Mouse (Mus musculus) olfactory bulb, adult 2 months (tissue): ENCODE measurements around the gene Rnf150. TPM values are rescaled to one million over a fixed set of nuclear protein-coding genes. Genes with fewer than 3 reads are reported as not detected.

ENCODE experiments used
- H3K27ac ChIP-seq: fragments of 200-500 bp; 2 replicates; pipeline ENCODE4 v1.5.1; 2012; ENCODE audit warnings: low read depth, low read length; ENCODE audit not compliant: insufficient read depth
- H3K4me1 ChIP-seq: fragments of 200-500 bp; 2 replicates; pipeline ENCODE4 v1.6.1; 2012; ENCODE audit warnings: low read length; ENCODE audit not compliant: control insufficient read depth, insufficient read depth
- H3K4me3 ChIP-seq: fragments of 200-500 bp; 2 replicates; pipeline ENCODE4 v1.5.1; 2012; ENCODE audit warnings: mild to moderate bottlenecking, low read depth, low read length, moderate library complexity; ENCODE audit not compliant: insufficient read depth
- CTCF ChIP-seq: fragments of 200-500 bp; IDR thresholded peaks from 2 replicates; pipeline ENCODE4 v1.5.1; 2012; ENCODE audit warnings: low read depth, mild to moderate bottlenecking, low read length, moderate library complexity; ENCODE audit not compliant: insufficient read depth
- POLR2A ChIP-seq: fragments of 200-500 bp; IDR thresholded peaks from 2 replicates; pipeline ENCODE4 v1.6.1; 2012; ENCODE audit warnings: mild to moderate bottlenecking, low read depth, low read length, moderate library complexity; ENCODE audit not compliant: insufficient read depth
- WGBS: fragments of 180-500 bp; shearing (Covaris S2); methylation state at CpG from one replicate; pipeline ENCODE4 v1.1.7; 2018; 5-methylcytosine and 5-hydroxymethylcytosine counted together
- polyA plus RNA-seq: library from polyadenylated mRNA; stranded (reverse); fragments of >200 nt; gene quantifications from 2 replicates; pipeline ENCODE4 v1.2.4, GENCODE M21; 2012; ENCODE audit warnings: low replicate concordance; ENCODE audit not compliant: missing spikeins, insufficient read depth, insufficient read length

The Rnf150 gene
- polyA plus RNA-seq, 1 experiment = not detected

DNA sequence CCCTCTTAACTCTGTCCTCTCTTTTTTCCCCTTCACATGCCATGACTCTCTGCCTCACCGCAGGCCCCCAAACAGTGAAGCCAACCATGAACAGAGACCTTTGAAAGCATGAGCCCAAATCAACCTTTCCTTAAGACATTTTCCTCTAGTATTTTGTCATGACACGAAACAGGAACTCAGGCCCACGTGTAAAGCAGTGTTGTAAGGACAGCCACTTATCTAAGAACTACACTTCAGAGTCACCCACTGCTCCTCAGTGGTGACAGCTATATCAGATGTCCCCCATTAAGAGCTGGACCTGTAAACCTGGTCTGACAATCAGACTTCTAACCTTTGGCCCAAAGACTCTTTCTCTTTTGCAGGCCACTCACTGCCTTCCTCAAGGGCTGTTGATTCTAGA lies 40.3 kb downstream of the Rnf150 start:
- TF ChIP-seq POLR2A (no peak), CTCF (no peak)
- Histone ChIP-seq H3K4me1 (no peaks in the 10 kb centered on the region), H3K4me3 (no peak overlapping the region), H3K27ac (no peak overlapping the region)
- WGBS = 86% methylated on average over 3 of the region's 3 CpGs

DNA sequence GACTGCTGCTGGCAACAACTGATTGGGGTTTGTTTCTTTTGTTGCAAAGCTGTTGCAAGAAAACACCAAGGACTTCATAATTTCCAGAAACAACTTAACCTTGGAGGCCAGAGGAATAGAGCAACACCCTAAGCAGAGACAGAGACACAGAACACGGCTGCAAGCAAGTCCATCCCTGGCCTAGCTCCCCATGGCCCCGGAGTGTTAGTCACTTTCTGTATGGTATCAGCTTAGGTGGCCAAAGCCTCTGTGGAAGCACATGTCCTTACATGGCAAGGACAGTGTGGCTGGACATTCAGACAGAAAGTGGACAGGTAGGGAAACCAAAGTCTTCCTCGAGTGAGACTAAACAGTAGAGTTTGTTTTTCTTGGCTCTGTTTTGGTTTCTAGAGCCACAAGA lies 44.1 kb downstream of the Rnf150 start:
- no peak overlapping the region for H3K27ac ChIP-seq
- WGBS = 87% methylated on average over 3 of the region's 3 CpGs
- TF ChIP-seq CTCF (no peak), POLR2A (no peak)
- H3K4me3 ChIP-seq = no peak overlapping the region
- no peaks in the 10 kb centered on the region for H3K4me1 ChIP-seq

GRCm38 (mm10) chr8:82911436-82911835 lies 48.3 kb downstream of the Rnf150 start:
- H3K4me3 ChIP-seq = no peak overlapping the region
- H3K27ac ChIP-seq = no peak overlapping the region
- no peak for TF ChIP-seq POLR2A
- H3K4me1 ChIP-seq = no peaks in the 10 kb centered on the region

DNA sequence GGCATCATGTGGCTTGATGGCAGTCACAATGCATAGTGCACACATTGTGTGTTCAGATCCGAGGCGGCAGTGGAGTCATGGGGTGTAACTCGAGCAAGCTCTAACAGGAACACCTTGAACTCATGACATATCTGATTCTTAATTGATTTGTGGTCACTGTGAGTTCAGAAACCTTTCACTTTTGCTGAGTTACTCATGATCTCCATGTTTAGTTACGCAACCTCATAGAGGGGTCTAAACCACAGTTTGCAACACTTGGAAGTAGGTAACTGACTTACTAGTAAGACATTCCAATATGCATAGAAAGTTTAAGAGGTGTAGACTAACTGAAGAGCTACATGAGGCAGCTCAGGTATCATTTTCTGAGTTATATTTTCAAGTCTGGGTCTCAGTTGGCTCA lies 49.1 kb downstream of the Rnf150 start:
- H3K4me3 ChIP-seq = no peak overlapping the region
- no peak for TF ChIP-seq CTCF
- TF ChIP-seq POLR2A = no peak
- WGBS = 86% methylated on average over 4 of the region's 4 CpGs
- no peak overlapping the region for H3K27ac ChIP-seq
- no peaks in the 10 kb centered on the region for H3K4me1 ChIP-seq

- Histone ChIP-seq H3K4me3 (no peak overlapping the region), H3K27ac (no peak overlapping the region), H3K4me1 (no peaks in the 10 kb centered on the region)
- no peak for TF ChIP-seq CTCF
- TF ChIP-seq POLR2A = no peak
- WGBS = 94% methylated on average over 3 of the region's 3 CpGs
These were observed 51.4 kb downstream of the Rnf150 start for GRCm38 (mm10) chr8:82914543-82914942.

DNA sequence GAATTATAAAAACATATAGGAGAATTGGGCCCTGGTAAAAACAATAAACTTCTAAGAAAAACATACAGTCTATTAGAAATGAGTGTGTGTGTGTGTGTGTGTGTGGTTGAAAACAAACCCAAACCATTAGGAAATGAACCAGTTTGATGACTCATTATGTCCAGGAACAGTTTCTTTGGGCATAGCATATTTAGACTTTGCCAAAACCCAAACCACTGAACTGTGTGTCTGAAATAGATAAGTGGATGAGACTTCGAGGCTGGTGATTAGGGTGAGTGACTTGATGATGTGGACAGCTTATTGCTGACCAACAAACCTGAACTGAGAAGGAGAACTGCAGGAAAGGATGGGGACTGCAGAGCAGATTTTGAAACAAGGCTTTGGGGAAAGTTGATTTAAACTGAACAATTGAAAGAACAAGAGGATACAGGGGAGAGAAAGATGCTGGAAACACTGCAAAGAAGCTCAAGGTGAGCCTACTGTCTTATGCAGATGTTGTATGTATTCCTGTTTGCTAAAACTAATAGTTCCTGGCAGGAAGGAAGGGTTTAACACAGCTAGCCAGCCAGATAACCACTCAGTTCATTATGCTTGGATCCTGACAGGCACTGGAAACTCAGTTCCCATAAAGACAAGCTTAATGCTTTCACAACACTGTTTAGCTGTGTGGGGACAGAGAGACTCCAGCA lies 53.8 kb downstream of the Rnf150 start:
- Histone ChIP-seq H3K4me1 (no peaks in the 10 kb centered on the region), H3K4me3 (no peak overlapping the region), H3K27ac (no peak overlapping the region)
- TF ChIP-seq POLR2A (no peak), CTCF (no peak)
- 43% methylated on average over 1 of the region's 1 CpGs for WGBS

DNA sequence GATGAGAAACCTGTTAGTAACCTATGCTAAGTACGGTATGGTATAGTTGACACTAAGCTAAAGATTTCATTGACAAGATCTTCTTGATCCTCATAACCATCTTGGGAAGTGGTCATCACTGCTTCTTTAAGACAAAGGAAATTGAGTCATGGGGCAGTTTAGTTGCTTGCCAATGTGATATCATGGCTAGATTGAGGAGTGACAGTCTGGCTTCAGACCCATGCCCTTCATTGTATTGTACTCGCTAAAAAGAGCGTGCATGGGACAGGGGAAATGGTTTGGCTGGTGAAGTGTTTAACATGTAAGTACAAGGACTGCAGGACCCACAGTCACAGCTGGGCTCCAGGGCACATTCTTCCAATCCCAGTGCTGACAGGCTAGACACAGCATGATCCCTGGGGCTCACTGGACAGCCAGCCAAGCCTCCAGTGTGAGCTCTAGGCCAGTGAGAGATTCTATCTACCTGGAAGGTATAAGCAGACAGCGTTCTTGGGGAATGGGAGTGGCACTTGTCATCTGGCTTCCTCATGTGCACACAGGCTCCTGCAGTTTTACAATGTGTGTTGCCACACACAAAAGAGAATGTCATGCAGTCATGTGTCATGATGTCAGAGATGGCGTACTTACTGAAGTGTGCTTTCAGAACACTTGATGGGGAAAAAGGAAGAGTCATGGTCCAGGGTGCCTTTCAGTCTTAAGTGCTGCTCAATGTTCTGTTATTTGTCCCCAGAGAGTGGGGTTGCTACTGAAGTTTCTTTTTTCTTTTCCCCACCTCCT lies 54.6 kb downstream of the Rnf150 start:
- WGBS = 83% methylated on average over 5 of the region's 5 CpGs

GRCm38 (mm10) chr8:82919676-82920075 lies 56.5 kb downstream of the Rnf150 start:
- Histone ChIP-seq H3K4me1 (no peaks in the 10 kb centered on the region), H3K4me3 (no peak overlapping the region), H3K27ac (no peak overlapping the region)
- TF ChIP-seq POLR2A = no peak
- no peak for TF ChIP-seq CTCF
- WGBS = 82% methylated on average over 4 of the region's 4 CpGs

More for the DNA sequence above, 54.6 kb downstream of the Rnf150 start:
- no peak overlapping the region for H3K27ac ChIP-seq
- no peaks in the 10 kb centered on the region for H3K4me1 ChIP-seq
- no peak for TF ChIP-seq POLR2A
- TF ChIP-seq CTCF = no peak
- H3K4me3 ChIP-seq = no peak overlapping the region

- TF ChIP-seq POLR2A (no peak), CTCF (no peak)
- WGBS = 81% methylated on average over 4 of the region's 4 CpGs
- Histone ChIP-seq H3K4me1 (no peaks in the 10 kb centered on the region), H3K4me3 (no peak overlapping the region), H3K27ac (no peak overlapping the region)
These were observed 57.0 kb downstream of the Rnf150 start for GRCm38 (mm10) chr8:82920124-82920523.

- 96% methylated on average over 3 of the region's 3 CpGs for WGBS
- H3K4me1 ChIP-seq = peaks cover 3% of the 10 kb centered on the region
- H3K27ac ChIP-seq = no peak overlapping the region
- H3K4me3 ChIP-seq = no peak overlapping the region
- TF ChIP-seq CTCF (no peak), POLR2A (no peak)
These were observed 62.1 kb downstream of the Rnf150 start for GRCm38 (mm10) chr8:82925286-82925685.
